Mouse (Mus musculus) liver, embryonic 12.5 days (tissue): ENCODE results near the gene Ppp1r12a. TPM values are rescaled to one million over a fixed set of nuclear protein-coding genes. Genes with fewer than 3 reads are reported as not detected.

ENCODE experiments used
- ATAC-seq: fragments of 200-750 bp; cut with Nextera tagmentation; 2 replicates; pipeline ENCODE4 v1.8.0; 2017; ENCODE audit warnings: moderate number of reproducible peaks, mild to moderate bottlenecking, moderate library complexity
- H3K27ac ChIP-seq: fragments of 300-500 bp; sonication (generic); 2 replicates; pipeline ENCODE4 v1.5.1; 2016; ENCODE audit warnings: mild to moderate bottlenecking
- H3K27me3 ChIP-seq: fragments of 300-500 bp; sonication (generic); replicated peaks from 2 replicates; pipeline ENCODE4 v1.6.1; 2016; ENCODE audit warnings: mild to moderate bottlenecking, moderate library complexity
- H3K36me3 ChIP-seq: fragments of 300-500 bp; sonication (generic); 2 replicates; pipeline ENCODE4 v1.6.1; 2016; ENCODE audit warnings: mild to moderate bottlenecking, moderate library complexity
- H3K4me1 ChIP-seq: fragments of 300-500 bp; sonication (generic); 2 replicates; pipeline ENCODE4 v1.6.1; 2016
- H3K4me2 ChIP-seq: fragments of 300-500 bp; sonication (generic); 2 replicates; pipeline ENCODE4 v1.6.1; 2016; ENCODE audit warnings: mild to moderate bottlenecking, moderate library complexity
- H3K4me3 ChIP-seq: fragments of 300-500 bp; sonication (generic); 2 replicates; pipeline ENCODE4 v1.5.1; 2016; ENCODE audit warnings: mild to moderate bottlenecking, moderate library complexity
- H3K9ac ChIP-seq: fragments of 300-500 bp; sonication (generic); 2 replicates; pipeline ENCODE4 v1.6.1; 2016; ENCODE audit warnings: mild to moderate bottlenecking, moderate library complexity
- H3K9me3 ChIP-seq: fragments of 300-500 bp; sonication (generic); replicated peaks from 2 replicates; pipeline ENCODE4 v1.6.1; 2016; ENCODE audit warnings: mild to moderate bottlenecking, moderate library complexity
- WGBS: fragments of 180-500 bp; shearing (Covaris S2); methylation state at CpG from one replicate; pipeline ENCODE4 v1.1.7; 2016; ENCODE audit not compliant: insufficient replicate concordance; 5-methylcytosine and 5-hydroxymethylcytosine counted together
- polyA plus RNA-seq: library from polyadenylated mRNA; unstranded; fragments of >200 nt; fragmentation: Nextera tagmentation; extraction: Ambion mirVana; gene quantifications from 2 replicates; pipeline ENCODE4 v1.2.1, GENCODE M21; 2016

The Ppp1r12a gene
- polyA plus RNA-seq, 1 experiment from 2014 or later: 51.8 TPM

DNA sequence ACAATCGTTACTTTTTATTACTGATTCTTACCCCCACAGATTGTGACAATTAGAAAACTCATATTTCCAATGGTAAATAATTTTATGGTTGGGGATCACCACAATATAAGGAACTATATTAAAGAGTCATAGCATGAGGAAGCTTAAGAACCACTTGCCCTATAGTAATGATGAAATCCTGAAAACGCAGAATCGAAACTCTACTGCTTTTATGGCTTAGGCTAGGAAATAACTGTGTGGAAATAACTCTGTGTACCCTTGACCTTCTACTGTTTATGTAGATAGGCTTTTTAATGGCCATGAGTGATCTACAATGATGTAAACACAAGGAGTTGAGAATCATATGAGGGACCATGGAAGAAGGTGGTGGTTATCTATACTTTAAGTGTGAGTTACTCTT is 21.3 kb upstream of the Ppp1r12a start:
- ATAC-seq: no peak
- Histone ChIP-seq H3K4me3 (no peak overlapping the region), H3K4me2 (no peak overlapping the region), H3K9ac (no peak overlapping the region), H3K9me3 (no peaks in the 10 kb centered on the region), H3K36me3 (no peaks in the 10 kb centered on the region), H3K27me3 (no peaks in the 10 kb centered on the region), H3K27ac (no peak overlapping the region), H3K4me1 (no peaks in the 10 kb centered on the region)
- WGBS: 75% methylated on average over 3 of the region's 3 CpGs

DNA sequence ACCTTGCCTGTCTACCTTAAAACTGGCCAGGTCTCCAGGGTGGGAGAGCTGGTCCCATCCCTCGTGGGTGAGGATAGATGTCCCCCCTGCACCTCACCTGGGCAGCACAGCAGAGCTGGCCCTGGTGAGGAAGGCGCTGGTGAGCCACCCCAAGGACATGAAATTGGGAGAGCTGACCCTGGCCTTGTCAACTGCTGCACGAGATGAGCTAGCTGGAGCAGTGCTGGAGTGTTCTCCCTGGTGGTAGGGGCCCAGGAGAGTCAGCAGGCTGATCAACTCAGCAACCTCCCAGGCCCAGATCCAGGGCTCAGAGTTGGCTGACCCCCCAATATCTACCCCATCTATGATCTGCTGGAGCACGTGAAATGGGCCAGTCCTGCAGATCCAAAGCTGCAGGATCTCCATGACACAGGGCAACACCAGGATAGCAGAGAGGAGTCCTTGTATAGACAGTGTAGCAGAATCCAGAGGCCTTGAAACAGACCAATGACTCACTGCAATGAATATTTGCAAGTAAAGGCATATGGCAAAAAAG is 17.9 kb upstream of the Ppp1r12a start:
- Histone ChIP-seq H3K27me3 (no peaks in the 10 kb centered on the region), H3K4me3 (no peak overlapping the region), H3K9me3 (no peaks in the 10 kb centered on the region), H3K27ac (no peak overlapping the region), H3K4me2 (no peak overlapping the region), H3K36me3 (no peaks in the 10 kb centered on the region), H3K4me1 (no peaks in the 10 kb centered on the region), H3K9ac (no peak overlapping the region)
- no peak for ATAC-seq
- whole genome bisulfite sequencing: 66% methylated on average over 4 of the region's 4 CpGs

DNA sequence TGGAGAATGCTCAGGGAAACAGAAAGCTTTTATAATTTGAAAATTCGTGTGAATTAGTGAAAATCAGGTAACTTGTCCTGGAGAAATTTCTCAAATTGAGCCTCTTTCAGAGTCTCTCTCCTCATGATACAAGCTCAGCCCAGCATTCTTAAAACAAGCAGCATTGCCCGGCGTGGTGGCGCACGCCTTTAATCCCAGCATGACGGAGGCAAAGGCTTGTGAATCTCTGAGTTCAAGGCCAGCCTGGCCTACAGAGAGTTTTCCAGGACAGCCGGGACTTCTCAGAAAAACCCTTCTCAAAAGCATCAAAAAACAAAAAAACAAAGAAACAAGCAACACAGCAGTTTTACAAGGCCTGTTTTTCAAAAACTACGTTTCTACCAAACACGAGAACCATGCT is 16.3 kb upstream of the Ppp1r12a start:
- 76% methylated on average over 9 of the region's 9 CpGs for WGBS
- no peak overlapping the region for H3K4me3 ChIP-seq
- no peak for ATAC-seq
- no peaks in the 10 kb centered on the region for H3K36me3 ChIP-seq
- H3K9ac ChIP-seq: no peak overlapping the region
- no peaks in the 10 kb centered on the region for H3K9me3 ChIP-seq
- no peak overlapping the region for H3K4me2 ChIP-seq
- no peaks in the 10 kb centered on the region for H3K4me1 ChIP-seq
- no peak overlapping the region for H3K27ac ChIP-seq
- H3K27me3 ChIP-seq: no peaks in the 10 kb centered on the region

GRCm38 (mm10) chr10:108147031-108147430 is 15.0 kb upstream of the Ppp1r12a start:
- no peaks in the 10 kb centered on the region for H3K27me3 ChIP-seq
- no peaks in the 10 kb centered on the region for H3K4me1 ChIP-seq
- no peak for ATAC-seq
- no peak overlapping the region for H3K4me3 ChIP-seq
- no peak overlapping the region for H3K9ac ChIP-seq
- H3K36me3 ChIP-seq: no peaks in the 10 kb centered on the region
- no peak overlapping the region for H3K4me2 ChIP-seq
- no peak overlapping the region for H3K27ac ChIP-seq
- 73% methylated on average over 9 of the region's 9 CpGs for WGBS
- no peaks in the 10 kb centered on the region for H3K9me3 ChIP-seq

- H3K27ac ChIP-seq: no peak overlapping the region
- no peaks in the 10 kb centered on the region; the same call in 1 of the 2 replicates for H3K27me3 ChIP-seq
- WGBS: 60% methylated on average over 3 of the region's 3 CpGs
- no peak overlapping the region for H3K9ac ChIP-seq
- no peak overlapping the region for H3K4me2 ChIP-seq
- no peak for ATAC-seq
- no peaks in the 10 kb centered on the region for H3K36me3 ChIP-seq
- no peaks in the 10 kb centered on the region for H3K9me3 ChIP-seq
- no peak overlapping the region for H3K4me3 ChIP-seq
- H3K4me1 ChIP-seq: 0 out of 2 replicates have a peak, but pooled peaks cover 5% of the 10 kb centered on the region
These were observed 8.7 kb upstream of the Ppp1r12a start for GRCm38 (mm10) chr10:108153301-108153700.

GRCm38 (mm10) chr10:108155042-108155686 is 6.8 kb upstream of the Ppp1r12a start:
- Histone ChIP-seq H3K4me2 (no peak overlapping the region), H3K36me3 (no peaks in the 10 kb centered on the region), H3K4me1 (0 out of 2 replicates have a peak, but pooled peaks cover 5% of the 10 kb centered on the region), H3K27me3 (no peaks in the 10 kb centered on the region; the same call in 1 of the 2 replicates), H3K4me3 (no peak overlapping the region), H3K9me3 (no peaks in the 10 kb centered on the region), H3K27ac (no peak overlapping the region), H3K9ac (no peak overlapping the region)
- 50% methylated on average over 21 of the region's 21 CpGs for WGBS
- ATAC-seq: no peak

DNA sequence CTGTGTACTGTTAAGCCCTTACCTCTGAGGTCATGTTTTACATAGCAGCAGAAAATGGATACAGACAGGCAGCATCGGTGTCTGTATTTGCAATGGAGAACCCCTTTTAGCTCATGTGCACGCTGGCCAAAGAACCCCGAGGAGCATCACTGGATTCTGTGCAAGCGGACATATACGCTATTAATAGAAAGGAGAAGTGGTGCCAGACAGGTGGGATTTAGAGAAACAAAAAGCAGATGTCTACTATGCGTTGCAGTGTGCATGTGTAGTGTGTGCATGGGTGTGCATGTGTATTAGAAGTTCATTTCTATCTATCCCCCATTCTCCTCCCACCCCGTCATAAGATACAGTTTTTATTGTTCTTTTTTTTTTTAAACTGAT is 6.3 kb upstream of the Ppp1r12a start:
- Histone ChIP-seq H3K4me2 (no peak overlapping the region), H3K9ac (no peak overlapping the region), H3K27ac (no peak overlapping the region), H3K27me3 (no peaks in the 10 kb centered on the region; the same call in 1 of the 2 replicates), H3K4me3 (no peak overlapping the region), H3K36me3 (no peaks in the 10 kb centered on the region), H3K4me1 (peaks cover 5% of the 10 kb centered on the region; the same call in 1 of the 2 replicates), H3K9me3 (no peaks in the 10 kb centered on the region)
- WGBS: 49% methylated on average over 7 of the region's 7 CpGs
- ATAC-seq: no peak

GRCm38 (mm10) chr10:108156128-108156527 is 5.9 kb upstream of the Ppp1r12a start:
- Histone ChIP-seq H3K27ac (no peak overlapping the region), H3K27me3 (no peaks in the 10 kb centered on the region; the same call in 1 of the 2 replicates), H3K36me3 (no peaks in the 10 kb centered on the region), H3K4me2 (no peak overlapping the region), H3K9me3 (no peaks in the 10 kb centered on the region), H3K9ac (no peak overlapping the region), H3K4me1 (peaks cover 10% of the 10 kb centered on the region; the same call in 1 of the 2 replicates), H3K4me3 (no peak overlapping the region)
- WGBS: 74% methylated on average over 3 of the region's 3 CpGs
- no peak for ATAC-seq

GRCm38 (mm10) chr10:108159002-108159401 is 3.0 kb upstream of the Ppp1r12a start:
- Histone ChIP-seq H3K4me2 (no peak overlapping the region), H3K9ac (no peak overlapping the region), H3K27me3 (no peaks in the 10 kb centered on the region; the same call in 1 of the 2 replicates), H3K4me3 (no peak overlapping the region), H3K27ac (no peak overlapping the region), H3K36me3 (no peaks in the 10 kb centered on the region), H3K4me1 (peaks cover 19% of the 10 kb centered on the region), H3K9me3 (no peaks in the 10 kb centered on the region)
- 78% methylated on average over 14 of the region's 14 CpGs for WGBS
- ATAC-seq: no peak

- under 1% methylated on average over 76 of the region's 79 CpGs for WGBS
- Histone ChIP-seq H3K27ac (peak overlapping the region; percentile 95), H3K4me3 (peak overlapping the region; percentile 100), H3K36me3 (peaks cover 6% of the 10 kb centered on the region; the same call in 1 of the 2 replicates), H3K4me1 (peaks cover 37% of the 10 kb centered on the region), H3K9ac (peak overlapping the region; percentile 99), H3K9me3 (no peaks in the 10 kb centered on the region), H3K4me2 (peak overlapping the region; percentile 81), H3K27me3 (no peaks in the 10 kb centered on the region)
- peak; percentile 72 for ATAC-seq
These were observed 466 bp downstream of the Ppp1r12a start for GRCm38 (mm10) chr10:108162297-108163020.

- H3K27ac ChIP-seq: peak overlapping the region; percentile 95
- no peak for ATAC-seq
- WGBS: under 1% methylated on average over 12 of the region's 12 CpGs
- H3K9me3 ChIP-seq: no peaks in the 10 kb centered on the region
- H3K4me1 ChIP-seq: peaks cover 41% of the 10 kb centered on the region
- peaks cover 6% of the 10 kb centered on the region; the same call in 1 of the 2 replicates for H3K36me3 ChIP-seq
- peak overlapping the region; percentile 100 for H3K4me3 ChIP-seq
- peak overlapping the region; percentile 81 for H3K4me2 ChIP-seq
- H3K27me3 ChIP-seq: no peaks in the 10 kb centered on the region
- peak overlapping the region; percentile 99 for H3K9ac ChIP-seq
These were observed 1.0 kb downstream of the Ppp1r12a start for GRCm38 (mm10) chr10:108163021-108163410.

DNA sequence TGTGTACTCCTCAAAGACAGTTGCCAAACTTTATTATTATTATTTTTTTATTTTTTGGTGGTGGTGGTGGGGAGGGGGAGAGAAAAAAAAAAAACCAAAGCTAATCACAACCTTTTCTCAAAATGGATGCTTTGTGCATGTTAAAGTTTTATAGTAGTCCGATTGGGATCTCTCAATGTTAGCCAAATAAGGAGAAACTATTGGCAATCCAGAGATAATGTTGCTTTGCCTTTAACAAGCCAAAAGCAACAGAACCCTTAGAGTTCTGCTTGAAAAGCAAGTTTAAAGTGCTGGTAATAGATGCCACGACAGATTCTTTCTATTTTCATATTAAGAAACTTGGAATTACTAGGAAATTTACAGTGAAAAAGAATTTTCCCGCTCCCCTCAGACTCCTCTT is 1.5 kb downstream of the Ppp1r12a start:
- no peaks in the 10 kb centered on the region for H3K9me3 ChIP-seq
- H3K4me3 ChIP-seq: peak overlapping the region; percentile 100
- no peaks in the 10 kb centered on the region for H3K27me3 ChIP-seq
- peaks cover 45% of the 10 kb centered on the region for H3K4me1 ChIP-seq
- 28% methylated on average over 3 of the region's 3 CpGs for WGBS
- peak overlapping the region; percentile 99 for H3K9ac ChIP-seq
- H3K36me3 ChIP-seq: peaks cover 6% of the 10 kb centered on the region; the same call in 1 of the 2 replicates
- peak overlapping the region; percentile 81 for H3K4me2 ChIP-seq
- ATAC-seq: no peak
- H3K27ac ChIP-seq: no peak overlapping the region
